Mouse (Mus musculus) forebrain, embryonic 10.5 days (tissue): ENCODE data around the gene Slco1b2. TPM values are rescaled to one million over a fixed set of nuclear protein-coding genes. Genes with fewer than 3 reads are reported as not detected.

Source experiments
- DNase-seq: peaks from one replicate; pipeline ENCODE4 v3.0.0-alpha.2; 2017; ENCODE audit warnings: low spot score; ENCODE audit errors: extremely low spot score
- H3K27ac ChIP-seq: fragments of 300-500 bp; sonication (generic); 2 replicates; pipeline ENCODE4 v1.5.1; 2016; ENCODE audit warnings: mild to moderate bottlenecking
- H3K27me3 ChIP-seq: fragments of 300-500 bp; sonication (generic); 2 replicates; pipeline ENCODE4 v1.6.1; 2016; ENCODE audit warnings: mild to moderate bottlenecking; ENCODE audit not compliant: poor library complexity, severe bottlenecking
- H3K36me3 ChIP-seq: fragments of 300-500 bp; sonication (generic); replicated peaks from 2 replicates; pipeline ENCODE4 v1.6.1; 2016; ENCODE audit warnings: mild to moderate bottlenecking, moderate library complexity
- H3K4me1 ChIP-seq: fragments of 300-500 bp; sonication (generic); 2 replicates; pipeline ENCODE4 v1.6.1; 2016
- H3K4me3 ChIP-seq: fragments of 300-500 bp; sonication (generic); 2 replicates; pipeline ENCODE4 v1.5.1; 2016; ENCODE audit warnings: mild to moderate bottlenecking, moderate library complexity
- H3K9me3 ChIP-seq: fragments of 300-500 bp; sonication (generic); 2 replicates; pipeline ENCODE4 v1.6.1; 2016; ENCODE audit warnings: mild to moderate bottlenecking, moderate library complexity
- WGBS: fragments of 180-500 bp; shearing (Covaris S2); methylation state at CpG from one replicate; pipeline ENCODE4 v1.1.7; 2016; 5-methylcytosine and 5-hydroxymethylcytosine counted together
- polyA plus RNA-seq: library from polyadenylated mRNA; unstranded; fragments of >200 nt; fragmentation: Nextera tagmentation; extraction: Ambion mirVana; gene quantifications from 2 replicates; pipeline ENCODE4 v1.2.1, GENCODE M21; 2016

Slco1b2 gene
- polyA plus RNA-seq, 1 experiment from 2014 or later, result not detected

- 83% methylated on average over 4 of the region's 4 CpGs for WGBS
- no peak for DNase-seq
- H3K27me3 ChIP-seq, result no peaks in the 10 kb centered on the region
- no peak overlapping the region for H3K27ac ChIP-seq
- H3K36me3 ChIP-seq, result no peaks in the 10 kb centered on the region
- H3K9me3 ChIP-seq, result no peaks in the 10 kb centered on the region
- H3K4me3 ChIP-seq, result no peak overlapping the region
- no peaks in the 10 kb centered on the region for H3K4me1 ChIP-seq
Observed at GRCm38 (mm10) chr6:141687008-141687407, 57.7 kb downstream of the Slco1b2 start.

DNA sequence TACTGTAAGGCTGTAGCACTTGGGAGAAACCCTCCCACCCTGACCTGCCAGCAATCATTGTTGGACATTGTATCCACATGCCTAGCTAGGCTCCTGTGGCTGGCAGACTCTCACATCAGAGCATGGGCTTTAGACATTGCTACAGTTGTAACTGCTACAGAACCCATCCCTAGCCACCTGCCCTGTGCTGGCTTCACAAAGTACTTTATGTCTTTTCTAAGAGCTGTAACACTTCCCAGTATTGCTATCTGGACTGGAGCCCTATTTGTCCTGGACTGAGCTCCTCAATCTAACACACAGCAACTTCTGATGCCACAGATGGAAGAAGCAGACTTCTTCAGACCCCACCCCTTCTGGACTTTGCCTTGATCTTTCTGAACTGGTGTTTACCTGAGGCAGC, 61.9 kb downstream of the Slco1b2 start:
- Histone ChIP-seq H3K9me3 (no peaks in the 10 kb centered on the region), H3K4me3 (no peak overlapping the region), H3K27me3 (no peaks in the 10 kb centered on the region), H3K4me1 (no peaks in the 10 kb centered on the region), H3K36me3 (no peaks in the 10 kb centered on the region), H3K27ac (no peak overlapping the region)
- no peak for DNase-seq

Other genes starting within 250 kb of the Slco1b2 start
- 0.18 and 0.20 TPM in 2 replicates for gene Slco1c1, start 105.2 kb upstream of the Slco1b2 start, polyA plus RNA-seq
- gene Gm5724, start 144.3 kb downstream of the Slco1b2 start, polyA plus RNA-seq, result not detected in 2 replicates
- gene Slco1a4, start 226.7 kb downstream of the Slco1b2 start, polyA plus RNA-seq, result not detected in 2 replicates